Mouse (Mus musculus) embryonic facial prominence, embryonic 15.5 days (tissue): ENCODE measurements around the gene B4galnt1. TPM values are rescaled to one million over a fixed set of nuclear protein-coding genes. Genes with fewer than 3 reads are reported as not detected.
"Not testable (repeated sequence)": the region's sequence is repeated elsewhere in the genome, so short reads cannot be mapped to it uniquely, and the experiment has no call there.

Source experiments
- ATAC-seq: fragments of 200-750 bp; cut with Nextera tagmentation; 2 replicates; pipeline ENCODE4 v1.8.0; 2017; ENCODE audit warnings: low read depth, moderate TSS enrichment; ENCODE audit not compliant: insufficient number of reproducible peaks, low FRiP score, low TSS enrichment
- H3K27ac ChIP-seq: fragments of 300-500 bp; sonication (generic); replicated peaks from 2 replicates; pipeline ENCODE4 v1.5.1; 2015; ENCODE audit warnings: mild to moderate bottlenecking, inconsistent platforms
- H3K27me3 ChIP-seq: fragments of 300-500 bp; sonication (generic); 2 replicates; pipeline ENCODE4 v1.6.1; 2015; ENCODE audit warnings: inconsistent platforms
- H3K36me3 ChIP-seq: fragments of 300-500 bp; sonication (generic); 2 replicates; pipeline ENCODE4 v1.6.1; 2015; ENCODE audit warnings: mild to moderate bottlenecking, inconsistent platforms
- H3K4me1 ChIP-seq: fragments of 300-500 bp; sonication (generic); 2 replicates; pipeline ENCODE4 v1.6.1; 2015; ENCODE audit warnings: inconsistent platforms
- H3K4me2 ChIP-seq: fragments of 300-500 bp; sonication (generic); replicated peaks from 2 replicates; pipeline ENCODE4 v1.6.1; 2015; ENCODE audit warnings: mild to moderate bottlenecking, inconsistent platforms
- H3K4me3 ChIP-seq: fragments of 300-500 bp; sonication (generic); replicated peaks from 2 replicates; pipeline ENCODE4 v1.5.1; 2015; ENCODE audit warnings: mild to moderate bottlenecking, inconsistent platforms
- H3K9ac ChIP-seq: fragments of 300-500 bp; sonication (generic); 2 replicates; pipeline ENCODE4 v1.6.1; 2015; ENCODE audit warnings: inconsistent platforms
- H3K9me3 ChIP-seq: fragments of 300-500 bp; sonication (generic); replicated peaks from 2 replicates; pipeline ENCODE4 v1.6.1; 2016; ENCODE audit warnings: inconsistent platforms
- WGBS: fragments of 180-500 bp; shearing (Covaris S2); methylation state at CpG from one replicate; pipeline ENCODE4 v1.1.7; 2015; 5-methylcytosine and 5-hydroxymethylcytosine counted together
- polyA plus RNA-seq: library from polyadenylated mRNA; unstranded; fragments of >200 nt; fragmentation: Nextera tagmentation; extraction: Ambion mirVana; gene quantifications from 2 replicates; pipeline ENCODE4 v1.2.1, GENCODE M21; 2015

B4galnt1 gene
- polyA plus RNA-seq, 1 experiment from 2014 or later, result 12.7 TPM

- Histone ChIP-seq H3K27me3 (no peaks in the 10 kb centered on the region), H3K9ac (peak overlapping the region; percentile 18; the same call in 1 of the 2 replicates), H3K27ac (peak overlapping the region; percentile 98), H3K9me3 (no peaks in the 10 kb centered on the region), H3K4me1 (peaks cover 64% of the 10 kb centered on the region), H3K36me3 (peaks cover 41% of the 10 kb centered on the region), H3K4me2 (peak overlapping the region; percentile 93), H3K4me3 (peak overlapping the region; percentile 74)
- WGBS, result 30% methylated on average over 14 of the region's 14 CpGs
- no peak for ATAC-seq
Measured at GRCm38 (mm10) chr10:127190398-127191190, 25.6 kb downstream of the B4galnt1 start.

- H3K9me3 ChIP-seq, result no peaks in the 10 kb centered on the region
- peak overlapping the region; percentile 93 for H3K4me2 ChIP-seq
- no peak for ATAC-seq
- H3K9ac ChIP-seq, result no peak overlapping the region
- peak overlapping the region; percentile 74; the same call in 1 of the 2 replicates for H3K4me3 ChIP-seq
- H3K27ac ChIP-seq, result peak overlapping the region; percentile 98
- 70% methylated on average over 19 of the region's 19 CpGs for WGBS
- H3K36me3 ChIP-seq, result peaks cover 32% of the 10 kb centered on the region
- H3K4me1 ChIP-seq, result peaks cover 67% of the 10 kb centered on the region
- no peaks in the 10 kb centered on the region for H3K27me3 ChIP-seq
Measured at GRCm38 (mm10) chr10:127191191-127192056, 26.4 kb downstream of the B4galnt1 start.

- not testable (repeated sequence) for H3K9ac ChIP-seq, ATAC-seq, H3K4me3 ChIP-seq, H3K9me3 ChIP-seq, H3K4me2 ChIP-seq, H3K27me3 ChIP-seq
- Histone ChIP-seq H3K4me1 (peaks cover 69% of the 10 kb centered on the region), H3K27ac (0 out of 2 replicates have a peak overlapping the region, but pooled peaks have one; percentile 98), H3K36me3 (peaks cover 27% of the 10 kb centered on the region)
- WGBS, result 81% methylated on average over 1 of the region's 1 CpGs
Measured at GRCm38 (mm10) chr10:127192057-127192328, 27.0 kb downstream of the B4galnt1 start.

- no peaks in the 10 kb centered on the region for H3K9me3 ChIP-seq
- H3K4me1 ChIP-seq, result peaks cover 70% of the 10 kb centered on the region
- H3K27me3 ChIP-seq, result no peaks in the 10 kb centered on the region
- WGBS, result 69% methylated on average over 9 of the region's 9 CpGs
- peaks cover 32% of the 10 kb centered on the region for H3K36me3 ChIP-seq
- no peak for ATAC-seq
- no peak overlapping the region for H3K9ac ChIP-seq
- H3K4me3 ChIP-seq, result no peak overlapping the region
- H3K4me2 ChIP-seq, result no peak overlapping the region
- H3K27ac ChIP-seq, result 0 out of 2 replicates have a peak overlapping the region, but pooled peaks have one; percentile 1
Measured at GRCm38 (mm10) chr10:127193011-127193410, 28.0 kb downstream of the B4galnt1 start.

GRCm38 (mm10) chr10:127194428-127195327 is 29.7 kb downstream of the B4galnt1 start:
- Histone ChIP-seq H3K4me2 (peak overlapping the region; percentile 91), H3K9me3 (no peaks in the 10 kb centered on the region), H3K27ac (peak overlapping the region; percentile 95), H3K36me3 (peaks cover 48% of the 10 kb centered on the region), H3K4me3 (peak overlapping the region; percentile 92), H3K27me3 (no peaks in the 10 kb centered on the region), H3K4me1 (peaks cover 59% of the 10 kb centered on the region), H3K9ac (peak overlapping the region; percentile 90)
- 10% methylated on average over 18 of the region's 22 CpGs for WGBS
- peak; percentile 15; the same call in 1 of the 2 replicates for ATAC-seq

DNA sequence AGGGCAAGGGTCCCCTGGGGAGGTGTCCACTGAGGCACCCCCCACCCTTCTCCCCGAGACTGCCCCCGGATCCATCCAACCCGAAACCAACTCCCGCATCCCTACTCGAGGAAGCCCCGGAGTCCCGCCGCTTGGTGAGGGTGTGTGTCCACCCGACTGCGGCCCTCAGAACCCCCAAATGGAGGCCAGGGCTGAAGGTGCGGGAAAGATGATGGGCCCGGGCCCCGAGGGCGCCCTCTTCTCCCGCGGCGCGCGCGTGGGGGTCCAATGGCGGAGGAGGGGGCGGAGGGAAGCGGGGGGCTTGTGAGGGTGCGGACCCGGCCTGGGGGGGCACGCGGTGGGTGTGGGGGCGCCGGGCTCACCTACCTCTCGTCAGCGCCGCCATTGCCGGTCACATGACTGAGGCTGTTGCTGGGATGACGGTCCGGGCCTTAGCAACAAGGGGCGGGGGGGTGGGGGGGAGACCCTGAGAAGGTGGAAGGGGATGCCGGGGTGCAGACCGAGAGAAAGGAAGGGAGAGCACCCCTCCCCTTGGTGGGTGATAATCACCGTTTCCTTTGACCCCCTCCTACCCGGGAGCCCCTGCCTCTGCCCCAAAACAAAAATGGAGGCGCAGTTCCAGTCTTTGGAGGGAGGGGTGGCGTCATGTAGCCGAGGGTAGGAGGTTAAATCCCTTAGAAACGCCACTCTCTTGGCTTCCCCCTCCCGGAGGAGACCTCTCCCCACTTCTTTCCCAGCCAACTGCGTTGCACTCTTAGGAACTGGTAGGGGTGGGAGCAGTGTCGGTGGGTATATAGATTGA is 30.5 kb downstream of the B4galnt1 start, which contains the start of gene Dtx3:
Gene Dtx3, minus strand, starts transcription at position 401 of the 802 bp plus-strand sequence.
- peaks cover 50% of the 10 kb centered on the region for H3K4me1 ChIP-seq

DNA sequence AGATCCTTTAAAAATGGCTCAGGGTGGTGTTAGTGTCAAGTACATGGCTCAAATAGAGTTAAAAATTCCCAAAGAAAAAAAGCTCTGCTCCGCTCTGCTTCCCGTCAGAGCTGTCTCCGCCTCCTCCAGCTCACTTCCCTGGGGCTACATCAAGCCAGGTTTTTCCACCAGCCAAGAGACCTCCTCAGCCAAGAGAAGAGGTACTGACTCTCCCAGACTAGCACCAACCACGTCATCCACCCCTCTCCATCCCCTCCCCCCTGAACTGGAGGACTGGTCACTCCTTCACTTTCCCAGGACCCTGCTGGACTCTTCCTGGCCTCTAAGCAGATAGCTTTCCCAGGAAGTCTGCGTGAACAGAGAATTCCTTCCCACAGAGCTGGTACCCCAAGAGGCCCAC is 31.4 kb downstream of the B4galnt1 start:
- no peaks in the 10 kb centered on the region for H3K9me3 ChIP-seq
- 0% methylated on average over 5 of the region's 5 CpGs for WGBS
- peak overlapping the region; percentile 91 for H3K4me2 ChIP-seq
- H3K27me3 ChIP-seq, result no peaks in the 10 kb centered on the region
- peak overlapping the region; percentile 95 for H3K27ac ChIP-seq
- H3K36me3 ChIP-seq, result peaks cover 46% of the 10 kb centered on the region
- peaks cover 41% of the 10 kb centered on the region for H3K4me1 ChIP-seq
- no peak overlapping the region for H3K9ac ChIP-seq
- peak; percentile 86 for ATAC-seq
- peak overlapping the region; percentile 92 for H3K4me3 ChIP-seq

More for the DNA sequence above, 30.5 kb downstream of the B4galnt1 start, which contains the start of gene Dtx3:
- H3K9ac ChIP-seq, result peak within 1 kb of the TSS; percentile 90
- ATAC-seq, result peak; percentile 52
- peaks cover 54% of the 10 kb centered on the region for H3K36me3 ChIP-seq
- WGBS, result under 1% methylated on average over 46 of the region's 47 CpGs
- no peaks in the 10 kb centered on the region for H3K27me3 ChIP-seq
- peak within 1 kb of the TSS; percentile 95 for H3K27ac ChIP-seq
- no peaks in the 10 kb centered on the region for H3K9me3 ChIP-seq
- H3K4me2 ChIP-seq, result peak within 1 kb of the TSS; percentile 91
- H3K4me3 ChIP-seq, result peak within 1 kb of the TSS; percentile 92

- Histone ChIP-seq H3K27ac (peak overlapping the region; percentile 95), H3K27me3 (no peaks in the 10 kb centered on the region), H3K9me3 (no peaks in the 10 kb centered on the region), H3K36me3 (peaks cover 46% of the 10 kb centered on the region), H3K4me2 (no peak overlapping the region), H3K4me3 (no peak overlapping the region), H3K9ac (no peak overlapping the region), H3K4me1 (peaks cover 40% of the 10 kb centered on the region)
- WGBS, result 84% methylated on average over 8 of the region's 8 CpGs
- no peak for ATAC-seq
Measured at GRCm38 (mm10) chr10:127197104-127197503, 32.1 kb downstream of the B4galnt1 start.

DNA sequence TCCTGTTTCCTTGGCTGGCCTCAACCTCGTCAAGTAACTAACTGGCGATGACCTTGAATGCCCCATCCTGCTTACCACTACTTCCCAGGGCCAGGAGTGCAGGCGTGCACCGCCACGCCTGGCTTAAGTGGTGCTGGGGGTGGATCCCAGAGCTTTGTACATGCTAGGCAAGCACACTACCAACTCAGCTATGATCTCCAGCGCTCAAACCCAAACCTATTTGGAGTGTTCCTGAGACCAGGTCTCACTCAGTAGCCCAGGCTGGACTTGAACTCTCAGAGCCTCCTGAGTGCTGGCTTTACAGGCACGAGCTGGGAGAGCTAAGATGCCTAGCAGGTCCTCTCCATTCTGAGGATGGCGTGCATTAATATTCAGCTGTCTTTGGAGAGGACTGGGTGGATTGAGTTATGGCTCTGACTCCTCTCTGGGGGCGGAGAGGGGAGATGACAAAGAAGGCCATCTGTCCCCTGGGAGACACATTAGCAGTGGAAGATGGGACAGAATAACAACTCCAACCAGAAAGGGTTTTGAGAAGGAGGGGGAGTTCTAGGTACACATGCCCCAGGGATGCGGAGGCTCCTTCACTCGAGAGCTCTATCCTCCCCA is 32.6 kb downstream of the B4galnt1 start:
- Histone ChIP-seq H3K27me3 (no peaks in the 10 kb centered on the region), H3K4me1 (peaks cover 35% of the 10 kb centered on the region), H3K9me3 (no peaks in the 10 kb centered on the region), H3K4me3 (no peak overlapping the region), H3K9ac (no peak overlapping the region), H3K27ac (peak overlapping the region; percentile 95), H3K4me2 (no peak overlapping the region), H3K36me3 (peaks cover 48% of the 10 kb centered on the region)
- ATAC-seq, result no peak
- 85% methylated on average over 11 of the region's 11 CpGs for WGBS

DNA sequence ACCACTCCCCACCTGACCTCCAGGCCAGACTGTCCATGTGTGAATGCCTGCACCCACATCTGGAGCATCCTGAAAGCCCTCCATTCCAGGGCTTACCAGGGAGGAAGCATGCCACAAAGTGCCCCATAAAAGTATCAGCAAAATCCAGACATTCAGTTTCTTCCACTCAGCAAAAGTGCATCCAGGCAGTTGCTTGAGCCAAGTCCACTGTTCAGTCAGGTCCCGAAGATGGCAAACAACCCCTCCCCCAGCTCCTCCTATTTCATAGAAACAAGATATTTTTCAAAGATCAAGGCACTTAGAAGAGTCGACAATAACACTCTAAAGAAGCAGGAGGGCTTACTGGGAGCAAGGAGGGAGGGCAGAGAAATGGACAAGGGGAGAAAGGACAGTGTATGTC is 33.5 kb downstream of the B4galnt1 start:
- no peaks in the 10 kb centered on the region for H3K9me3 ChIP-seq
- ATAC-seq, result no peak
- H3K9ac ChIP-seq, result no peak overlapping the region
- H3K4me2 ChIP-seq, result no peak overlapping the region
- H3K4me3 ChIP-seq, result no peak overlapping the region
- H3K27ac ChIP-seq, result 0 out of 2 replicates have a peak overlapping the region, but pooled peaks have one; percentile 48
- peaks cover 26% of the 10 kb centered on the region for H3K4me1 ChIP-seq
- peaks cover 49% of the 10 kb centered on the region for H3K36me3 ChIP-seq
- H3K27me3 ChIP-seq, result no peaks in the 10 kb centered on the region
- WGBS, result 38% methylated on average over 2 of the region's 2 CpGs
